Mouse (Mus musculus): Measurements from ENCODE around the gene Tmub1. TPM values are rescaled to one million over a fixed set of nuclear protein-coding genes. Genes with fewer than 3 reads are reported as not detected.

The Tmub1 gene
- polyA plus RNA-seq, 1 experiment from 2014 or later = 29.4 TPM

DNA sequence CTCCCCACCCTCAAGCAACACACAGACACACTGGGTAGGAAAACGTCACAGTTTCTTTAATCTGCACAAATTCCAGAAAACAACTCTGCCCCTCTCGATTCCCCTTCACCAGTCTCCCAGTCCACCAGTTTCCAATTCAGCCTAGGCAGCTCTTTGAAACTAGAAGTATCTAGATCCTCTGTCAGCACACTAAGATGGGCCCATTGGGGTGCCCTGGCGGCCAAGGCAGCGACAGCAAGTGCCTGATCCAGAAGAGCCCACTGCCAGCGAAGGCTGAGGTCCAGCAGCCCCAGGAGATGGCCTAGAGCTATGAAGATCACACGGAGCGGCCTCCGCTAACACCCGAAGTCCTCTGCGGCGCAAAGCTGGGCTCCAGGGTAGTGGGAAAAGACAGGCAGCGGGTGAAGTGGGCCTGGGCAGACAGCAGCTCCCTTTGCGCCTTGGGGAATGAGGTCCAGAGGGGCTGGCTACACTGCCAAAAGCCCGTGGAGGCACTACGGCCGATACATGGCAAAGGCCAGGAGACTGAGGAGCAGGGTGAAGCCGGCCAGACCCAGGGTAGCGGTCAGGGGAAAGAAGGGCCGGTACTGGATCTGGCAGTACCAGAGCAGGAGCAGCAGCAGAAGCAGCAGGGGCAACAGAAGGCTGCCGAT is 2.1 kb downstream of the Tmub1 start:
- no peaks in the 10 kb centered on the region for H3K27me3 ChIP-seq (ENCODE audit: insufficient read depth, low read length)
- peak overlapping the region; percentile 94 for H3K27ac ChIP-seq (ENCODE audit: low read length)
- H3K9me3 ChIP-seq (ENCODE audit: low read length) = no peaks in the 10 kb centered on the region
- WGBS = 56% methylated on average over 20 of the region's 20 CpGs
- H3K4me1 ChIP-seq (ENCODE audit: insufficient read depth, low read length) = peaks cover 25% of the 10 kb centered on the region
- H3K4me2 ChIP-seq (replicated peaks; ENCODE audit: low read depth, low read length) = peak overlapping the region; percentile 90
- H3K36me3 ChIP-seq (ENCODE audit: insufficient read depth, low read length) = peaks cover 25% of the 10 kb centered on the region
- H3K4me3 ChIP-seq (ENCODE audit: low read length) = peak overlapping the region; percentile 98
- H3K9ac ChIP-seq (replicated peaks; ENCODE audit: low read length) = peak overlapping the region; percentile 95
- ATAC-seq (ENCODE audit: low FRiP score, low TSS enrichment) = no peak

DNA sequence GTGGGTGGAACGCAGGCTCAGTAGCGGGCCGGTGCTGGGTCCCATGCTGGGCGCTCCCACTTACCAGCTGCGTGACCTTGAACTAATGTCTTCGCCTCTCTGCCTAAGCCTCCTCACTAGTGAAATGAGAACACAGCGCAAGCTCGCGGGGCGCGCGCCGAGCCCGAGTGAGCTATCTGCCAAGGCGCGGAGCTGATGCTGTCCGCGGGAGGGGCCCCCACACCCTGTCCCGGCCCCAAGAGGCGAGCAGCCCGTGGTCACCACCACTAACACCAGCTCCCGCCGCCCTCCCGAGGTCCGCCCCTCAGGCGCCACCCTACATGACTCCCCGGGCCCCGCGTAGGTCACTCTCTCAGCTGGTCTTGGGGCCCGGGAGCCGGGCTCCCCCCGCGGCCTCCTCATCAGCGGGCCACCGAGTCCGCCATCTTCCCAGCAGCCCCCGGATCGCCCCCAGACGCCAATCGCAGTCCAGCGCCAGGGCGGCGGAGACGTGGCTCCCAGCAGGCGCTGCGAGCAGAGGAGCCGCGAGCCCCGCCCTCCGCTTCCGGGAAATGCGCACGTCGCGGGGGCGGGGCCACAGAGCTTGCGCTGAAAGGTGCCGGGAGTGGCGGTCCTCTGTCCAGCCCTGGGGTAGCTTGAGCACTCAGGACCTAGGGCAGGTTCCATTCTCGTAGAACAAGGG is 2.8 kb downstream of the Tmub1 start, which contains the start of gene Fastk:
Gene Fastk (minus strand): TSS at position 542 of the 682 bp plus-strand sequence.
- peak within 1 kb of the TSS; percentile 94 for H3K27ac ChIP-seq (ENCODE audit: low read length)
- H3K4me2 ChIP-seq (replicated peaks; ENCODE audit: low read depth, low read length) = peak within 1 kb of the TSS; percentile 90
- no peaks in the 10 kb centered on the region for H3K9me3 ChIP-seq (ENCODE audit: low read length)
- H3K9ac ChIP-seq (replicated peaks; ENCODE audit: low read length) = peak within 1 kb of the TSS; percentile 95
- ATAC-seq (ENCODE audit: low FRiP score, low TSS enrichment) = peak; percentile 85
- peaks cover 25% of the 10 kb centered on the region for H3K4me1 ChIP-seq (ENCODE audit: insufficient read depth, low read length)
- no peaks in the 10 kb centered on the region for H3K27me3 ChIP-seq (ENCODE audit: insufficient read depth, low read length)
- H3K4me3 ChIP-seq (ENCODE audit: low read length) = peak within 1 kb of the TSS; percentile 98
- H3K36me3 ChIP-seq (ENCODE audit: insufficient read depth, low read length) = peaks cover 31% of the 10 kb centered on the region
- under 1% methylated on average over 55 of the region's 60 CpGs for WGBS

DNA sequence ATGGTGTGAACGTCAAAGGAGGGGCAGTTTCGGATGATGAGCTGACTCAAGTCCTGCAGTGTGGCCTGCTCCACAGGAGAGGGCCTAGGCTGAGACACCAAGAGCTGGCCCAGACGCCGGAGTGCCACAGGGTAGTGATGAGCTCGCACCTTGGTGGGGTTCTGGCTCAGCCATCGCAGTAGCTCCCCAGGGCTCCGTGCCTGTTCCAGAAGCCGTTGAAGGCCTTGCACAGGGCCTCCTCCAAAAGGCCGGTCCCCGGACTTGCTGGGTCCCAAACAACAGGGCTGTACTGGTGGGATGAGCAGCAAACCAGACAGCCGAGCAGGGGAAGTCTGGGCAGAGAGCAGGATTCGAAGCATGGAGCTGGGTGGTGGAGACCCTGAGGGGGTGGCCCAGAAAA is 3.7 kb downstream of the Tmub1 start:
- Histone ChIP-seq H3K27ac (ENCODE audit: low read length) (no peak overlapping the region), H3K36me3 (ENCODE audit: insufficient read depth, low read length) (peaks cover 41% of the 10 kb centered on the region), H3K9ac (replicated peaks; ENCODE audit: low read length) (peak overlapping the region; percentile 95), H3K27me3 (ENCODE audit: insufficient read depth, low read length) (no peaks in the 10 kb centered on the region), H3K4me2 (replicated peaks; ENCODE audit: low read depth, low read length) (peak overlapping the region; percentile 90), H3K4me3 (ENCODE audit: low read length) (peak overlapping the region; percentile 98), H3K4me1 (ENCODE audit: insufficient read depth, low read length) (peaks cover 25% of the 10 kb centered on the region), H3K9me3 (ENCODE audit: low read length) (no peaks in the 10 kb centered on the region)
- WGBS = 85% methylated on average over 12 of the region's 12 CpGs
- ATAC-seq (ENCODE audit: low FRiP score, low TSS enrichment) = no peak

DNA sequence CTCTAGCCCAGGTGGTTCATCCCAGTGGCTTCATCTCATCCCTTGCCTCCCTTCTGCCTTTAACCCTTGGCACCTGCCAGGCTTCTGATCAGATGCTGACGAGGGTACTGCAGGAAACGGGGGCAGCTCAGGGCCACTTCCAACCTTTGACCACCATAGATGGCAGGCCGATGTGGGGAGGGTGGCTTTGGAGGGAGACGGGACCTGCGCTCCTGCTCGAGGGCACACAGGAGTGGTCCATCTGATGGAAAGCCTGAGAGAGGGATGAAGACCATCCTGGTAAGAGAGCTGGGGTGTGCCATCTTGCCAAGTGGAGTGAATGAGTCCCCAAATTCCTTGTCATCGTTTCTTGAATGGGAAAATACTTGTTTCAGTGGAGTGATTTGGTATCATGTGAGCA is 4.5 kb downstream of the Tmub1 start:
- H3K4me2 ChIP-seq (replicated peaks; ENCODE audit: low read depth, low read length) = no peak overlapping the region
- H3K9me3 ChIP-seq (ENCODE audit: low read length) = no peaks in the 10 kb centered on the region
- H3K27ac ChIP-seq (ENCODE audit: low read length) = no peak overlapping the region
- WGBS = 91% methylated on average over 7 of the region's 7 CpGs
- H3K4me1 ChIP-seq (ENCODE audit: insufficient read depth, low read length) = peaks cover 25% of the 10 kb centered on the region
- no peak overlapping the region for H3K9ac ChIP-seq (replicated peaks; ENCODE audit: low read length)
- ATAC-seq (ENCODE audit: low FRiP score, low TSS enrichment) = no peak
- no peaks in the 10 kb centered on the region for H3K27me3 ChIP-seq (ENCODE audit: insufficient read depth, low read length)
- peaks cover 47% of the 10 kb centered on the region for H3K36me3 ChIP-seq (ENCODE audit: insufficient read depth, low read length)
- no peak overlapping the region for H3K4me3 ChIP-seq (ENCODE audit: low read length)

DNA sequence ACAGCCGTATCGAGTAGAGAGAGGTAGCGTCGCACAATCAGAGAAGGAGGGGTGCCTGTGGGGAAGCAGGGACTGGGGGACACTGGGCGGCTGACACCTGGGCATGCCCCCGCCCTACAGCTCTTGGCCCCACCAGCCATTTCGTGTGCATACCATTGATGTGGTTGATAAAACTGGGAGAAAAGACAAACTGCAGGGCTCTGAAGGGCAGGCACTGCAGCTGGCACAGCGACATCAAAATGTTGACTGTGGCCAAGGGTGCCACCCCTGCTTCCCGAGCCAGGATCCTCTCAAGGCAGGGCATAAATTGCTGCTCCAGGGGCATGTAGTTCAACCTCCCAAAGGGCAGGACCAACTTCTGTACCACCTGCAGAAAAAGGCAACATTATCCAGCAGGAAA is 5.6 kb downstream of the Tmub1 start:
- Histone ChIP-seq H3K27ac (ENCODE audit: low read length) (no peak overlapping the region), H3K4me2 (replicated peaks; ENCODE audit: low read depth, low read length) (no peak overlapping the region), H3K4me3 (ENCODE audit: low read length) (no peak overlapping the region), H3K4me1 (ENCODE audit: insufficient read depth, low read length) (peaks cover 20% of the 10 kb centered on the region), H3K27me3 (ENCODE audit: insufficient read depth, low read length) (no peaks in the 10 kb centered on the region), H3K9me3 (ENCODE audit: low read length) (no peaks in the 10 kb centered on the region), H3K36me3 (ENCODE audit: insufficient read depth, low read length) (peaks cover 52% of the 10 kb centered on the region), H3K9ac (replicated peaks; ENCODE audit: low read length) (no peak overlapping the region)
- whole genome bisulfite sequencing = 82% methylated on average over 9 of the region's 9 CpGs
- ATAC-seq (ENCODE audit: low FRiP score, low TSS enrichment) = no peak

DNA sequence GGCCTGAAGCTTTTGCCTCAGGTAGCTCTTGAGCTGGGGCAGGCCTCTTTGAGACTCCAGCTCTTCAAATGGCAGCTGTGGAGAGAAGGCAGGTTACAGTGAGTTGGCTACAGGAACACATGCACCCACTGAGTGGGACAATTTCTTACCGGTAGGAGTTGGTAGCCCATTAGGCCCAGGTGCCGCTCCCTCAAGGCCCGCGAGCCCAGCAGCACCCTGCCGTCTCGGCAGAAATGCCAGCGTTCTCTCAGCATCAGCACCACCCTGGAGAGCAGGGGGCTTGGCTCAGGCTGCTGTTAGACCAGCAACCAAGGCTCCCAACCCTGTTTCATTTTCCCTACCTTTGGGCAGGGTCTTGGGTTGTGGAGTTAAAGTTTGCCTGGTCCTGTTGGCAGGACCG is 6.5 kb downstream of the Tmub1 start:
- H3K9me3 ChIP-seq (ENCODE audit: low read length) = no peaks in the 10 kb centered on the region
- WGBS = 90% methylated on average over 8 of the region's 8 CpGs
- H3K4me3 ChIP-seq (ENCODE audit: low read length) = no peak overlapping the region
- ATAC-seq (ENCODE audit: low FRiP score, low TSS enrichment) = no peak
- no peak overlapping the region for H3K27ac ChIP-seq (ENCODE audit: low read length)
- H3K4me1 ChIP-seq (ENCODE audit: insufficient read depth, low read length) = peaks cover 17% of the 10 kb centered on the region
- no peak overlapping the region for H3K9ac ChIP-seq (replicated peaks; ENCODE audit: low read length)
- H3K4me2 ChIP-seq (replicated peaks; ENCODE audit: low read depth, low read length) = no peak overlapping the region
- no peaks in the 10 kb centered on the region for H3K27me3 ChIP-seq (ENCODE audit: insufficient read depth, low read length)
- H3K36me3 ChIP-seq (ENCODE audit: insufficient read depth, low read length) = peaks cover 61% of the 10 kb centered on the region

DNA sequence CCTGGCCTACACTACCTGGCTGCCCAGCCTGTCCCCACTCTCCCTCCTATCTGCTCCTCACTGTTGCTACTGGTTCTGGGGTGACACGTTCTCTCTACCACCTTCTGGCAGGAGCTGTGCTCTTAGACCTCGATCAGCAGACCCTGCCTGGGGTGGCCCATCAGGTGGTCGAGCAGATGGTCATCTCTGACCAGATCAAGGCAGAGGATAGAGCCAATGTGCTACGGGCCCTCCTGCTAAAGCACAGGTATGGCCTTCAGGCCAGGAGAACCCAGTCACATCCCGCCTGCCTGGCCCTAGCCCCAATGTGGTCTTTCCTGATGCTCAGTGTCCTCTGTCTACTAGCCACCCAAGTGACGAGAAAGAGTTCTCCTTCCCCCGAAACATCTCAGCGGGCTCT is 13.7 kb downstream of the Tmub1 start:
- no peaks in the 10 kb centered on the region for H3K9me3 ChIP-seq (ENCODE audit: low read length)
- H3K4me3 ChIP-seq (ENCODE audit: low read length) = no peak overlapping the region
- no peaks in the 10 kb centered on the region for H3K27me3 ChIP-seq (ENCODE audit: insufficient read depth, low read length)
- H3K36me3 ChIP-seq (ENCODE audit: insufficient read depth, low read length) = peaks cover 89% of the 10 kb centered on the region
- WGBS = 94% methylated on average over 8 of the region's 8 CpGs
- H3K9ac ChIP-seq (replicated peaks; ENCODE audit: low read length) = no peak overlapping the region
- no peak overlapping the region for H3K27ac ChIP-seq (ENCODE audit: low read length)
- no peak overlapping the region for H3K4me2 ChIP-seq (replicated peaks; ENCODE audit: low read depth, low read length)
- no peak for ATAC-seq (ENCODE audit: low FRiP score, low TSS enrichment)
- peaks cover 3% of the 10 kb centered on the region for H3K4me1 ChIP-seq (ENCODE audit: insufficient read depth, low read length)

DNA sequence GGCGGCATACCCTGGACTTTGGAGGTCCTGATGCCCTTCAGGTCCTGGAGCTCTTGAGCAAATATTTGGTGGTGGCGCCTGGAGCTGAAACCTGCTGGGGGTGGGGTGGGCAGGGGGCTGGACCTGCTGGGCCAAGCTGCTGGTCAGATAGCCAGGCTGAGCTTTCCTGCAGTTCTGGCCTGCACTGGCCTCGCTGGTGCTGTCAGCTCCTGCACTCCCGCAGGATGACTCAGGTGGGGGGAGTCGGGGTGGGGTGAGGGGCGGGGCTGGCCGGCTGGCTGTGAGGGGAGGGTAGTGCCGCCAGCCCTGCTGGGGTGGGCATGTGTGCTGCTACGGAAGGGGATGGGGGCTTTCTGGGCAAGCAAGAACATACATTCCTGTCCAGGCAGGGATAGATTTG is 19.1 kb downstream of the Tmub1 start:
- Histone ChIP-seq H3K9ac (replicated peaks; ENCODE audit: low read length) (peak overlapping the region; percentile 53), H3K27ac (ENCODE audit: low read length) (peak overlapping the region; percentile 79)

DNA sequence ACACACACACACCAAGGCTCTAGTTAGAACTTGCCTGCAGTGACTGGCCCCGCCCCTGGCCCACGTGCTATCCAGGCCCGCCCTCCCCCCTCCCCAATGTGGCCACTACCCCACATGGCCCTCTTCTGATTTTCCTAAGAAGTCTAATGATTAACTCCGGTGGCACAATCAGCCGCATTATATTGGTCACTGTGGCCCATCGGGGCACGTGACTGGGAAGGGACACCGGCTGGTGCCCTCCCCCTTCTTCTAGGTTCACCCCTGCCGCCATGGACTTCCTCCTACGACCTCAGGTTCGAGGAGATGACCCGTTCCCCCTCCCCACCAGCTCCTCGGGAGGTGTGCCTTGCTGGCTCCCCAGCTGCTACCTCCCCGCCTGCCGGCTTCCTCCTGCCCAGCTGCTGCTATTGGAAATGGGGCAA is 19.7 kb downstream of the Tmub1 start:
- ATAC-seq (ENCODE audit: low FRiP score, low TSS enrichment) = peak; percentile 43
- peaks cover 38% of the 10 kb centered on the region for H3K36me3 ChIP-seq (ENCODE audit: insufficient read depth, low read length)
- no peaks in the 10 kb centered on the region for H3K9me3 ChIP-seq (ENCODE audit: low read length)
- H3K4me3 ChIP-seq (ENCODE audit: low read length) = peak overlapping the region; percentile 37
- WGBS = 13% methylated on average over 15 of the region's 15 CpGs
- peaks cover 45% of the 10 kb centered on the region for H3K4me1 ChIP-seq (ENCODE audit: insufficient read depth, low read length)
- no peaks in the 10 kb centered on the region for H3K27me3 ChIP-seq (ENCODE audit: insufficient read depth, low read length)
- H3K4me2 ChIP-seq (replicated peaks; ENCODE audit: low read depth, low read length) = peak overlapping the region; percentile 81
- H3K27ac ChIP-seq (ENCODE audit: low read length) = peak overlapping the region; percentile 79
- H3K9ac ChIP-seq (replicated peaks; ENCODE audit: low read length) = peak overlapping the region; percentile 53

More for the DNA sequence above, 19.1 kb downstream of the Tmub1 start:
- peaks cover 45% of the 10 kb centered on the region for H3K4me1 ChIP-seq (ENCODE audit: insufficient read depth, low read length)
- H3K4me2 ChIP-seq (replicated peaks; ENCODE audit: low read depth, low read length) = peak overlapping the region; percentile 81
- ATAC-seq (ENCODE audit: low FRiP score, low TSS enrichment) = no peak
- 27% methylated on average over 9 of the region's 9 CpGs for WGBS
- H3K9me3 ChIP-seq (ENCODE audit: low read length) = no peaks in the 10 kb centered on the region
- H3K4me3 ChIP-seq (ENCODE audit: low read length) = peak overlapping the region; percentile 37
- no peaks in the 10 kb centered on the region for H3K27me3 ChIP-seq (ENCODE audit: insufficient read depth, low read length)
- peaks cover 43% of the 10 kb centered on the region for H3K36me3 ChIP-seq (ENCODE audit: insufficient read depth, low read length)

DNA sequence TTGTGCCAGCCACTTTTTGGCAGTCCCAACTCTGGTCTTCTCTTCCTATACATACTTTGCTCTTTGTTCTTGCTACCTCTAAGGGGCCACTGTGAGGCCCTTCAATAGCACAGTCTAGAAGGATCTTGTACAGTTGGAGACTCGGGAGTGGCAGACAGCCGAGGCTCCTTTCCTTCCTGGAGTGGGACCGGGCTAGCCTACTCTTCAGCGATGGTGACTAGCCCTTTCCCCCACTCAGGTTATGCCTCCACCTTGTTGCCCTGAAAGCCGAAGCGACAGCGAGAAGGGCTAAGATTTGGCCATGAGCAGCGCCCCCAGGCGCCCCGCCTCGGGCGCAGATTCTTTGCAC is 20.4 kb downstream of the Tmub1 start:
- Histone ChIP-seq H3K27ac (ENCODE audit: low read length) (peak overlapping the region; percentile 70), H3K4me1 (ENCODE audit: insufficient read depth, low read length) (peaks cover 52% of the 10 kb centered on the region), H3K9me3 (ENCODE audit: low read length) (no peaks in the 10 kb centered on the region), H3K9ac (replicated peaks; ENCODE audit: low read length) (peak overlapping the region; percentile 48), H3K4me2 (replicated peaks; ENCODE audit: low read depth, low read length) (peak overlapping the region; percentile 81), H3K4me3 (ENCODE audit: low read length) (peak overlapping the region; percentile 70; the same call in 1 of the 2 replicates), H3K27me3 (ENCODE audit: insufficient read depth, low read length) (no peaks in the 10 kb centered on the region), H3K36me3 (ENCODE audit: insufficient read depth, low read length) (peaks cover 31% of the 10 kb centered on the region)
- no peak for ATAC-seq (ENCODE audit: low FRiP score, low TSS enrichment)
- WGBS = 21% methylated on average over 12 of the region's 12 CpGs
